Mouse (Mus musculus): ENCODE data around the gene Zbed4. TPM values are rescaled to one million over a fixed set of nuclear protein-coding genes. Genes with fewer than 3 reads are reported as not detected.
A peak's percentile ranks its signal among the peaks of the same experiment; 100 is the strongest.
"Not testable (repeated sequence)": the region's sequence is repeated elsewhere in the genome, so short reads cannot be mapped to it uniquely, and the experiment has no call there.

Gene Zbed4
- polyA plus RNA-seq, 1 experiment from 2014 or later, result 26.6 TPM

GRCm38 (mm10) chr15:88736166-88736565 lies 15.3 kb upstream of the Zbed4 start:
- DNase-seq (ENCODE audit: low spot score), result peak; percentile 25

- DNase-seq (ENCODE audit: low spot score), result no peak
Measured at GRCm38 (mm10) chr15:88738466-88738865, 13.0 kb upstream of the Zbed4 start.

- no peak for DNase-seq (ENCODE audit: low spot score)
Measured at GRCm38 (mm10) chr15:88741366-88741765, 10.1 kb upstream of the Zbed4 start.

GRCm38 (mm10) chr15:88743371-88743770 lies 8.1 kb upstream of the Zbed4 start:
- DNase-seq (ENCODE audit: low spot score), result not testable (repeated sequence)

- no peak for DNase-seq (ENCODE audit: low spot score)
Measured at GRCm38 (mm10) chr15:88745347-88745746, 6.1 kb upstream of the Zbed4 start.

GRCm38 (mm10) chr15:88745926-88746325 lies 5.5 kb upstream of the Zbed4 start:
- no peak for DNase-seq (ENCODE audit: low spot score)

GRCm38 (mm10) chr15:88749617-88750016 lies 1.8 kb upstream of the Zbed4 start:
- not testable (repeated sequence) for DNase-seq (ENCODE audit: low spot score)

GRCm38 (mm10) chr15:88750032-88750431 lies 1.4 kb upstream of the Zbed4 start:
- no peak for DNase-seq (ENCODE audit: low spot score)

GRCm38 (mm10) chr15:88750677-88751563 lies 540 bp upstream of the Zbed4 start:
- DNase-seq (ENCODE audit: low spot score), result peak; percentile 99

- no peak for DNase-seq (ENCODE audit: low spot score)
Measured at GRCm38 (mm10) chr15:88752403-88752733, 908 bp downstream of the Zbed4 start.

GRCm38 (mm10) chr15:88754896-88755295 lies 3.4 kb downstream of the Zbed4 start:
- DNase-seq (ENCODE audit: low spot score), result peak; percentile 83

GRCm38 (mm10) chr15:88755761-88756160 lies 4.3 kb downstream of the Zbed4 start:
- no peak for DNase-seq (ENCODE audit: low spot score)

- no peak for DNase-seq (ENCODE audit: low spot score)
Measured at GRCm38 (mm10) chr15:88758061-88758460, 6.6 kb downstream of the Zbed4 start.

GRCm38 (mm10) chr15:88761551-88761950 lies 10.1 kb downstream of the Zbed4 start:
- DNase-seq (ENCODE audit: low spot score), result no peak

GRCm38 (mm10) chr15:88766139-88766538 lies 14.7 kb downstream of the Zbed4 start:
- DNase-seq (ENCODE audit: low spot score), result not testable (repeated sequence)

GRCm38 (mm10) chr15:88768537-88768936 lies 17.1 kb downstream of the Zbed4 start:
- no peak for DNase-seq (ENCODE audit: low spot score)

GRCm38 (mm10) chr15:88774630-88775029 lies 23.2 kb downstream of the Zbed4 start:
- DNase-seq (ENCODE audit: low spot score), result not testable (repeated sequence)

- DNase-seq (ENCODE audit: low spot score), result no peak
Measured at GRCm38 (mm10) chr15:88792140-88792850, 40.8 kb downstream of the Zbed4 start.

GRCm38 (mm10) chr15:88794729-88795128 lies 43.3 kb downstream of the Zbed4 start:
- DNase-seq (ENCODE audit: low spot score), result not testable (repeated sequence)

- no peak for DNase-seq (ENCODE audit: low spot score)
Measured at GRCm38 (mm10) chr15:88799950-88800371, 48.5 kb downstream of the Zbed4 start.

- no peak for DNase-seq (ENCODE audit: low spot score)
Measured at GRCm38 (mm10) chr15:88800921-88801354, 49.5 kb downstream of the Zbed4 start.

GRCm38 (mm10) chr15:88801903-88802302 lies 50.4 kb downstream of the Zbed4 start:
- no peak for DNase-seq (ENCODE audit: low spot score)
